Mouse (Mus musculus) testis, adult 10 weeks (tissue): Measurements from ENCODE around the gene Gm13278. TPM values are rescaled to one million over a fixed set of nuclear protein-coding genes. Genes with fewer than 3 reads are reported as not detected.

ENCODE experiments used
- polyA plus RNA-seq: library from polyadenylated mRNA; stranded (reverse); fragments of 350-450 nt; fragmentation: Illumina TruSeq; extraction: RNeasy Lipid Tissue Mini Kit (QIAGEN cat#74804); gene quantifications from one replicate; pipeline ENCODE4 v1.2.3, GENCODE M21; 2014; ENCODE audit warnings: low read depth, low replicate concordance

Gm13278 gene
- polyA plus RNA-seq = not detected

GRCm38 (mm10) chr4:88791250-88791649 is at the start of gene Gm13278:
TSS of gene Gm13278 (plus strand) at chr4:88791550.

GRCm38 (mm10) chr4:88754818-88755340 is 36.5 kb upstream of the Gm13278 start, which contains the start of gene Gm13271:
TSS of gene Gm13271 (plus strand) at chr4:88754868.

GRCm38 (mm10) chr4:88759610-88760268 is 31.6 kb upstream of the Gm13278 start, which contains the start of gene Gm13283:
TSS of gene Gm13283 (plus strand) at chr4:88760119.

GRCm38 (mm10) chr4:88773534-88773933 is 17.8 kb upstream of the Gm13278 start, which contains the start of gene Gm13290:
TSS of gene Gm13290 (plus strand) at chr4:88773834.

GRCm38 (mm10) chr4:88776622-88777021 is 14.7 kb upstream of the Gm13278 start, which contains the start of gene Gm13289:
TSS of gene Gm13289 (plus strand) at chr4:88776922.

GRCm38 (mm10) chr4:88779550-88779949 is 11.8 kb upstream of the Gm13278 start, which contains the start of gene Gm13272:
TSS of gene Gm13272 (plus strand) at chr4:88779850.

GRCm38 (mm10) chr4:88781831-88782230 is 9.5 kb upstream of the Gm13278 start, which contains the start of gene Ifnz:
TSS of gene Ifnz (plus strand) at chr4:88782131.

GRCm38 (mm10) chr4:88785409-88785808 is 5.9 kb upstream of the Gm13278 start, which contains the start of gene Gm13276:
TSS of gene Gm13276 (plus strand) at chr4:88785709.

GRCm38 (mm10) chr4:88788402-88788801 is 2.9 kb upstream of the Gm13278 start, which contains the start of gene Gm13277:
TSS of gene Gm13277 (plus strand) at chr4:88788632.

GRCm38 (mm10) chr4:88793936-88794675 is 2.8 kb downstream of the Gm13278 start, which contains the start of gene Gm13275:
TSS of gene Gm13275 (plus strand) at chr4:88794487.

GRCm38 (mm10) chr4:88797097-88797496 is 5.7 kb downstream of the Gm13278 start, which contains the start of gene Gm13279:
TSS of gene Gm13279 (plus strand) at chr4:88797397.

GRCm38 (mm10) chr4:88799365-88799764 is 8.0 kb downstream of the Gm13278 start, which contains the start of gene Gm13285:
TSS of gene Gm13285 (plus strand) at chr4:88799665.

GRCm38 (mm10) chr4:88802954-88803353 is 11.6 kb downstream of the Gm13278 start, which contains the start of gene Gm13287:
TSS of gene Gm13287 (plus strand) at chr4:88803254.

GRCm38 (mm10) chr4:88805231-88805630 is 13.9 kb downstream of the Gm13278 start, which contains the start of gene Gm13288:
TSS of gene Gm13288 (plus strand) at chr4:88805531.

GRCm38 (mm10) chr4:88815928-88816327 is 24.6 kb downstream of the Gm13278 start, which contains the start of gene Ifna7:
TSS of gene Ifna7 (plus strand) at chr4:88816228.

GRCm38 (mm10) chr4:88819659-88820058 is 28.3 kb downstream of the Gm13278 start, which contains the start of gene Ifna11:
TSS of gene Ifna11 (plus strand) at chr4:88819959.

GRCm38 (mm10) chr4:88827116-88827515 is 35.8 kb downstream of the Gm13278 start, which contains the start of gene Ifna6:
TSS of gene Ifna6 (plus strand) at chr4:88827416.

GRCm38 (mm10) chr4:88835225-88835624 is 43.9 kb downstream of the Gm13278 start, which contains the start of gene Ifna5:
TSS of gene Ifna5 (plus strand) at chr4:88835525.

GRCm38 (mm10) chr4:88841438-88841911 is 50.1 kb downstream of the Gm13278 start, which contains the start of gene Ifna4:
TSS of gene Ifna4 (plus strand) at chr4:88841861.

